Mouse (Mus musculus): ENCODE measurements around the gene Adamts16. TPM values are rescaled to one million over a fixed set of nuclear protein-coding genes. Genes with fewer than 3 reads are reported as not detected.
"Not testable (repeated sequence)": the region's sequence is repeated elsewhere in the genome, so short reads cannot be mapped to it uniquely, and the experiment has no call there.

Adamts16 gene
- 1.4 TPM in 2 replicates for polyA plus RNA-seq (2014; fragmentation: Nextera tagmentation; extraction: Ambion mirVana)

GRCm38 (mm10) chr13:70841421-70841904 lies at the start of gene Adamts16:
Gene Adamts16 (minus strand): TSS chr13:70841811.
- H3K9me3 ChIP-seq (ENCODE audit: control insufficient read depth, low read length), result no peaks in the 10 kb centered on the region
- H3K36me3 ChIP-seq (ENCODE audit: control insufficient read depth, insufficient read depth, low read length), result no peaks in the 10 kb centered on the region
- peak within 1 kb of the TSS; percentile 62 for H3K9ac ChIP-seq (replicated peaks; ENCODE audit: low read length)
- peak; percentile 63 for ATAC-seq (ENCODE audit: low FRiP score, low TSS enrichment)
- peak within 1 kb of the TSS; percentile 82 for H3K4me2 ChIP-seq (ENCODE audit: low read length)
- 2% methylated on average over 18 of the region's 18 CpGs for WGBS
- peak within 1 kb of the TSS; percentile 39 for H3K4me3 ChIP-seq (replicated peaks; ENCODE audit: low read depth, low read length)
- DNase-seq, result peak; percentile 63
- H3K27me3 ChIP-seq (ENCODE audit: control insufficient read depth, insufficient read depth, low read length), result peaks cover 6% of the 10 kb centered on the region; the same call in 1 of the 2 replicates
- no peak within 1 kb of the TSS for H3K27ac ChIP-seq (replicated peaks; ENCODE audit: low read depth, low read length)
- H3K4me1 ChIP-seq (ENCODE audit: control insufficient read depth, insufficient read depth, low read length), result no peaks in the 10 kb centered on the region; the same call in 1 of the 2 replicates

- Histone ChIP-seq H3K4me2 (ENCODE audit: low read length) (no peak overlapping the region), H3K9ac (replicated peaks; ENCODE audit: low read length) (no peak overlapping the region), H3K36me3 (ENCODE audit: control insufficient read depth, insufficient read depth, low read length) (no peaks in the 10 kb centered on the region), H3K4me3 (replicated peaks; ENCODE audit: low read depth, low read length) (no peak overlapping the region), H3K27me3 (ENCODE audit: control insufficient read depth, insufficient read depth, low read length) (no peaks in the 10 kb centered on the region), H3K27ac (replicated peaks; ENCODE audit: low read depth, low read length) (no peak overlapping the region), H3K4me1 (ENCODE audit: control insufficient read depth, insufficient read depth, low read length) (no peaks in the 10 kb centered on the region), H3K9me3 (ENCODE audit: control insufficient read depth, low read length) (no peaks in the 10 kb centered on the region)
- no peak for DNase-seq
- 95% methylated on average over 1 of the region's 1 CpGs for WGBS
- no peak for ATAC-seq (ENCODE audit: low FRiP score, low TSS enrichment)
Observed at GRCm38 (mm10) chr13:70887136-70887535, 45.5 kb upstream of the Adamts16 start.

GRCm38 (mm10) chr13:70885006-70885405 lies 43.4 kb upstream of the Adamts16 start:
- Histone ChIP-seq H3K4me2 (ENCODE audit: low read length) (no peak overlapping the region), H3K4me1 (ENCODE audit: control insufficient read depth, insufficient read depth, low read length) (no peaks in the 10 kb centered on the region), H3K9me3 (ENCODE audit: control insufficient read depth, low read length) (no peaks in the 10 kb centered on the region), H3K4me3 (replicated peaks; ENCODE audit: low read depth, low read length) (no peak overlapping the region), H3K9ac (replicated peaks; ENCODE audit: low read length) (no peak overlapping the region), H3K27me3 (ENCODE audit: control insufficient read depth, insufficient read depth, low read length) (no peaks in the 10 kb centered on the region), H3K36me3 (ENCODE audit: control insufficient read depth, insufficient read depth, low read length) (no peaks in the 10 kb centered on the region), H3K27ac (replicated peaks; ENCODE audit: low read depth, low read length) (no peak overlapping the region)
- DNase-seq (no peak), ATAC-seq (ENCODE audit: low FRiP score, low TSS enrichment) (no peak)
- 86% methylated on average over 2 of the region's 2 CpGs for WGBS

- no peak overlapping the region for H3K4me3 ChIP-seq (replicated peaks; ENCODE audit: low read depth, low read length)
- no peaks in the 10 kb centered on the region for H3K9me3 ChIP-seq (ENCODE audit: control insufficient read depth, low read length)
- H3K27me3 ChIP-seq (ENCODE audit: control insufficient read depth, insufficient read depth, low read length), result no peaks in the 10 kb centered on the region
- ATAC-seq (ENCODE audit: low FRiP score, low TSS enrichment) (no peak), DNase-seq (peak; percentile 68)
- peak overlapping the region; percentile 38 for H3K27ac ChIP-seq (replicated peaks; ENCODE audit: low read depth, low read length)
- H3K4me1 ChIP-seq (ENCODE audit: control insufficient read depth, insufficient read depth, low read length), result no peaks in the 10 kb centered on the region
- 67% methylated on average over 12 of the region's 12 CpGs for WGBS
- H3K36me3 ChIP-seq (ENCODE audit: control insufficient read depth, insufficient read depth, low read length), result no peaks in the 10 kb centered on the region
- H3K9ac ChIP-seq (replicated peaks; ENCODE audit: low read length), result no peak overlapping the region
- H3K4me2 ChIP-seq (ENCODE audit: low read length), result no peak overlapping the region
Observed at GRCm38 (mm10) chr13:70883891-70884890, 42.6 kb upstream of the Adamts16 start.

- H3K4me3 ChIP-seq (replicated peaks; ENCODE audit: low read depth, low read length); H3K27ac ChIP-seq (replicated peaks; ENCODE audit: low read depth, low read length); H3K36me3 ChIP-seq (ENCODE audit: control insufficient read depth, insufficient read depth, low read length); H3K9me3 ChIP-seq (ENCODE audit: control insufficient read depth, low read length); H3K4me1 ChIP-seq (ENCODE audit: control insufficient read depth, insufficient read depth, low read length); ATAC-seq (ENCODE audit: low FRiP score, low TSS enrichment); H3K27me3 ChIP-seq (ENCODE audit: control insufficient read depth, insufficient read depth, low read length); H3K9ac ChIP-seq (replicated peaks; ENCODE audit: low read length); H3K4me2 ChIP-seq (ENCODE audit: low read length); DNase-seq: not testable (repeated sequence)
- 32% methylated on average over 2 of the region's 2 CpGs for WGBS
Observed at GRCm38 (mm10) chr13:70879971-70880370, 38.4 kb upstream of the Adamts16 start.

GRCm38 (mm10) chr13:70877550-70877913 lies 35.9 kb upstream of the Adamts16 start:
- Histone ChIP-seq H3K27ac (replicated peaks; ENCODE audit: low read depth, low read length) (no peak overlapping the region), H3K27me3 (ENCODE audit: control insufficient read depth, insufficient read depth, low read length) (no peaks in the 10 kb centered on the region), H3K9ac (replicated peaks; ENCODE audit: low read length) (no peak overlapping the region), H3K4me3 (replicated peaks; ENCODE audit: low read depth, low read length) (no peak overlapping the region), H3K9me3 (ENCODE audit: control insufficient read depth, low read length) (no peaks in the 10 kb centered on the region), H3K4me2 (ENCODE audit: low read length) (no peak overlapping the region), H3K4me1 (ENCODE audit: control insufficient read depth, insufficient read depth, low read length) (no peaks in the 10 kb centered on the region), H3K36me3 (ENCODE audit: control insufficient read depth, insufficient read depth, low read length) (no peaks in the 10 kb centered on the region)
- WGBS, result 100% methylated on average over 1 of the region's 1 CpGs
- DNase-seq (no peak), ATAC-seq (ENCODE audit: low FRiP score, low TSS enrichment) (no peak)

GRCm38 (mm10) chr13:70876648-70877549 lies 35.3 kb upstream of the Adamts16 start:
- H3K4me3 ChIP-seq (replicated peaks; ENCODE audit: low read depth, low read length), result no peak overlapping the region
- H3K9me3 ChIP-seq (ENCODE audit: control insufficient read depth, low read length), result no peaks in the 10 kb centered on the region
- no peaks in the 10 kb centered on the region for H3K4me1 ChIP-seq (ENCODE audit: control insufficient read depth, insufficient read depth, low read length)
- no peak overlapping the region for H3K27ac ChIP-seq (replicated peaks; ENCODE audit: low read depth, low read length)
- no peaks in the 10 kb centered on the region for H3K36me3 ChIP-seq (ENCODE audit: control insufficient read depth, insufficient read depth, low read length)
- H3K27me3 ChIP-seq (ENCODE audit: control insufficient read depth, insufficient read depth, low read length), result no peaks in the 10 kb centered on the region
- H3K4me2 ChIP-seq (ENCODE audit: low read length), result no peak overlapping the region
- ATAC-seq (ENCODE audit: low FRiP score, low TSS enrichment) (no peak; the same call in 1 of the 2 replicates), DNase-seq (no peak)
- 81% methylated on average over 10 of the region's 10 CpGs for WGBS
- no peak overlapping the region for H3K9ac ChIP-seq (replicated peaks; ENCODE audit: low read length)

GRCm38 (mm10) chr13:70875411-70875949 lies 33.9 kb upstream of the Adamts16 start:
- H3K27ac ChIP-seq (replicated peaks; ENCODE audit: low read depth, low read length), result no peak overlapping the region
- H3K27me3 ChIP-seq (ENCODE audit: control insufficient read depth, insufficient read depth, low read length), result no peaks in the 10 kb centered on the region
- ATAC-seq (ENCODE audit: low FRiP score, low TSS enrichment) (no peak), DNase-seq (no peak)
- no peak overlapping the region for H3K4me2 ChIP-seq (ENCODE audit: low read length)
- WGBS, result 92% methylated on average over 4 of the region's 4 CpGs
- no peaks in the 10 kb centered on the region for H3K36me3 ChIP-seq (ENCODE audit: control insufficient read depth, insufficient read depth, low read length)
- no peaks in the 10 kb centered on the region for H3K9me3 ChIP-seq (ENCODE audit: control insufficient read depth, low read length)
- 0 out of 2 replicates have a peak, but pooled peaks cover 3% of the 10 kb centered on the region for H3K4me1 ChIP-seq (ENCODE audit: control insufficient read depth, insufficient read depth, low read length)
- H3K4me3 ChIP-seq (replicated peaks; ENCODE audit: low read depth, low read length), result no peak overlapping the region
- H3K9ac ChIP-seq (replicated peaks; ENCODE audit: low read length), result no peak overlapping the region
